Mouse (Mus musculus): ENCODE results near the gene Naip5.
"Not testable (repeated sequence)": the region's sequence is repeated elsewhere in the genome, so short reads cannot be mapped to it uniquely, and the experiment has no call there.

The Naip5 gene

DNA sequence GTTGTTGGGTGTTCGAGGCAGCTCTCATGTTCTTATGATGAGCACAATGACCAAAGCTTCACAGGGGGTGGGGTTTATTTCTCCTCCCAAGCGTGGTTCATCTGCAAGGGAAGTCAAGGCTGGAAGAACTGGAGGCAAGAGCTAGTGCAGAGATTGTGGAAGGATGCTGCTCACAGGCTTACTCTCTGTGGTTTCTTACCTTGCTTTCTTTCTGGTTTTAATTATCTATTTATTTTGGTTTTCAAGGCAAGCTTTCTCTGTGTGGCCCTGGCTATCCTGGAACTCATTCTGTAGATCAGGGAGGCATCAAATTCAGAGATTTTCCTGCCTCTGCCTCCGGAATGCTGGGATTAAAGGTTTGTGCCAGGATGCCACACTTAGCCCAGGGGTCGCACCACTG is at the start of gene Naip5:
Gene Naip5, minus strand, starts transcription at position 101 of the 400 bp plus-strand sequence.
- DNase-seq (ENCODE audit: low spot score), result not testable (repeated sequence)

DNA sequence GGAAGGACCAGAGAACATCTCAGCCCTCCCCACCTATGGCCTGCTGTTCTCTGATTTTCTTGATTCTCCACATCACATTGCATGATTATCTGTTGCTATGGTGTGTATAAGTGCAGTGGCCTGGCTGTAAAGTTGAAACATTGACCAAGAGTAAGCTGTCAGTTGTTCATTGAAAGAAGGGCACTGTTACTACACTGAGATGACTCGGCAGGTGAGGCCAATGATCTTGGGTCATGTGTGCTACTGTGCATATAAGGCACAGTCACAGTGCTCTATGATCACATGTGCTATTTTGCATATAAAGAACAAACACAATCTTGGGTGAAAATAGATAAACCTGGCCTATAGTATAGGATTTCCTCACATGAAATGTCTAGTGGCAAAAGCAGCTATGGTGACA is 38.5 kb upstream of the Naip5 start:
- DNase-seq (ENCODE audit: low spot score), result no peak

DNA sequence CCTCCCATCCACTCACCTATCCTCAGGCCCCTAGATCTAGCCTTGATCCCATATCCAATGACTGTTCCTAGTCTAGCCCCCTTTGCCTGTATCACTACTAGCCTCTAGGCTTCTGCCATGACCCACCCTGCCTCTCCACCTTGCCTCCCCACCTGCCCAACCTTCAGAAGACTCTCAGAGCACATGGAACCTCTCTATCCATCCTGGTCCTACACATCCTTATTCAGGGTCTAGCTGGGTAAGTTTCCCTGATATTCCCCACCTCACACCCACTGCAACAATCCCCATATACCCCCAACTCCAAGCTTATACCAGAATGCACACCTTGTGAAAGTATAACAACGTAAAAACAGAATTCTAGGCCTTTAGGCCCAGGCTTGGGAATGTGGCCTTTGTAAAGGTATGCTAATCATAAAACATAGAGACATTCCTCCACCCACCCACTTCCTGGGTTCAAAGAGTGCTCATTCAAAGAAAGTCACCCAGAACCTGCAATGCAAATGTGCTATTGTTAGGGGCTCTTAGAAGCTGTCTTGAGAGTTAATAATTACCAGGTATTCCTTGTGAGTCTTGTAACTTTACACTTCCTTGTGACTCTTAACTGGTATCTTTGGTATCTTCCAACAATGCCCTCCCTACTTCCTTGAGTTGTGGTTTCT is 25.5 kb upstream of the Naip5 start:
- not testable (repeated sequence) for DNase-seq (ENCODE audit: low spot score)

DNA sequence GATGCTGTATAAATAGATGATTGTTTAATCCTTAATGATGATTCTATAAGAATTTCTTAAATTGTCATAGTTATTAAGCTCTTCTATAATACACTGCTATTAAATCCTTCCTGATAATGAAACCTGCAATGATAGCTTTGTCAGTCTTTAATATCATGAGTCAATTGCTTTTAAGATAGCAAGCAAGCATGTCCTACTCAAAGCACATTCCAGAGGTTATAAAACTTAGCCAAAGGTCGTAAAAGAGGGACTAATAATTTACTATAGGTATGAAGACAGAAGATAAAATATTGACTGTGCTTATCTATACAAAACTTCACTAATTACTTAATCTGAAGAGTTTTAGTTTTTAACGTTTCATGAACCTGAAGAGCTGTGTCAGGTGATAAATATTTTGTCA is 10.9 kb upstream of the Naip5 start:
- DNase-seq (ENCODE audit: low spot score), result not testable (repeated sequence)

DNA sequence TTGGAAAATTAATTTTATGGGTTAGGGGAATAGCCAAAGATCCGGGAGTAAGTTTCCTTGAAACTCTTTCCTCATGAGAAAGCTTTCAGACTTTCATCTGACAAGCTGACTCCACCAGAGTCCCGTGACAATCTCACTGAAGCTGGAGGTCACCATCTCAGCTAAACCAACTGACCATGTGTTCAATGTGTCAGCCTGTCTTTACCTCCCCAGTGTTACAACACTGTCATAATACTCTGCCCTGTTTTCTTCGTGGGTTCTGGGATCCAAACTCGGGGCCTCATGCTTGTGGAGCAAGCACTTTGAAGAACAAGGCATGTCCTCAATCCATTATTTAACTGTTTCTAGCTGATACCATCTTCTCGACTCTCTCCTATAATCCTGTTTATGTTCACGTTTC is 9.8 kb upstream of the Naip5 start:
- not testable (repeated sequence) for DNase-seq (ENCODE audit: low spot score)

DNA sequence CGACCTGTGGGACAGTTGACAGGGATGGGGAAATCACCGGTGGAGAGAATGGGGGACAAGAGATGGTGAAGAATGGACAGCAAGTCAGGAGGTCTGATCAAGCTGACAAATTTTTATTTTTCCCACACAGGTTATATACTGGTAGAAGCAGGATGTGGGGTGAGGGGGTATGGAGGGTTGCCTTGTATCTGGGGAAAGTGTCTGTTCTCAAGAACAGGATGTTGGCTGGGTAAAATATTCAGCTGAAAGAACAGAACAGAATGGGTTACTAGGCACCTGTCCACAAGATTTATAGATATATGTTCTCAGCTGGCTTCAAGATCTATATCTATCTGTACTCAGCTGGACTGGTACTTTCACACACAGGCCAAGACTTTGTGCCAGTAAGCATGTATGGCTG is 5.8 kb upstream of the Naip5 start:
- DNase-seq (ENCODE audit: low spot score), result not testable (repeated sequence)

DNA sequence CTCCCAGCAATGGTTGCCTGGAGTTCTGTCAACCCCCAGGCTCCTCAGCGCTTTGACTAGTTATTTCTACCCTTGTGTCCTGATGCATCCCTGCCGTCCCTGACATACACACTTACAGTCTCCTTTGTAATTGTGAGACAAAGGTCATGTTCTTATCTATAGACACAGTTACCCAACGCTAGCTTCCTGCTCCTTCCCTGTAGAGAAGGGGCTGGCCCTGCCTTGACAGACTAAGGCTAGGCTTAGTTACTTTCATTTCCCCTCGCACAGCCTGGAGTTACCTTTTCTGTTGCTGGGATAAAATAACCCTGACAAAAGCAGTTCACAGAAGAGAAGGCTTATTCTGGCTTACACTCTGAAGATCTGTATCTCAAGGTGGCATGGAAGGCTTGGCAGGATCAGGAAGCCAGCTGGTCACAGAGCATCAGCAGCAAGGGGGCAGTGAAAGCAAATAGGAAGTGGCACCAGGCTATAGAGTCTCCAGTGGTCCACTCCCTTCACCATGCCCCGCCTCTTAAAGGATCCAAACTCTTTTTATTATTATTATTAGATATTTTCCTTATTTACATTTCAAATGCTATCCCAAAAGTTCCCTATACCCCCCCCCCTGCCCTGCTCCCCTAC is 885 bp upstream of the Naip5 start:
- DNase-seq (ENCODE audit: low spot score), result not testable (repeated sequence)

DNA sequence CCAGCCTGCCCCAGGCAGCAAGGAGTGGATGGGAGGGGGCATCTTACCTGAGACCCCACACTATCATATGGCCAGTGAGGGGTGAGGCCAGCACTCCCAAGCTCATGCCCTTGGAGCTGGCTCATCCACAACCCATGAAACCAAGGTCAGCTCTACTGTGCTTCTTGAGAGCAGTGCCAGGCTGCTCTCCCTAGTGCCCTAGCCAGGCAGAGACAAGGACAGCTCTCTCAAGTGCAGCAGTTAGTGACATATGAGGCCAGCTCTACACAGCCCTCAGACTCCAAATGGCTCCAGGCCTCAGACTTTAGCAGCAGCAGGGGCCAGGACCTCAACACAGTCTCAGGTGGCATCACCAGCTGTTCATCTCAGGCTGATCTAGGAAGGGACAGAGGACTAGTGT is 2.4 kb downstream of the Naip5 start:
- no peak for DNase-seq (ENCODE audit: low spot score)

DNA sequence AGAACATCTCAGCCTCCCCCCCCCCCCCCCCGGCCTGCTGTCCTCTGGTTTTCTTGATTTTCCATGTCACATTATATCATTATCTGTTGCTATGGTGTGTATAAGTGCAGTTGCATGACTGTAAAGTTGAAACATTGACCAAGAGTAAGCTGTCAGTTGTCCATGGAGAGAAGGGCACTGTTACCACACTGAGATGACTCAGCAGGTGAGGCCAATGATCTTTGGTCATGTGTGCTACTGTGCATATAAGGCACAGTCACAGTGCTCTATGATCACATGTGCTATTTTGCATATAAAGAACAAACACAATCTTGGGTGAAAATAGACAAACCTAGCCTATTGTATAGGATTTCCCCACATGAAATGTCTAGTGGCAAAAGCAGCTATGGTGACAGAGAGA is 32.4 kb downstream of the Naip5 start:
- DNase-seq (ENCODE audit: low spot score), result not testable (repeated sequence)

DNA sequence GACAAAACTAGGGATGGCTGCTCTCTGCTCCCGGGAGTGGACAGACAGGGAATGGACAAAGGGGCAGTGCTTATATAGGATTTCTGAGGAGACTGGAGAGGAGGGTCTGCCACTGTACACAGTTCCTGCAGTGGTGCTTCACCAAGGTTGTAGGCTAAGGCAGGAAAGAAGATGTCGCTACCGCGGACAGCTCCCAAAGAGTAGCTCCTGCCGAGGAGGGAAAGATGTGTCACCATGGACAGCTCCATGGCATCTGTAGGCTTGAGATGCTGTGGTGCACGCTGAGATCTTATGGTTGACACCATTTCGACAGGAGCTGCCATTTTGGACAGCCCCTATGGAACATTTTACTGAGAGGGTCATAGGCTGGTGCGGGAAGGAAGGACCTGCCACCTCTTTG is 35.6 kb downstream of the Naip5 start:
- DNase-seq (ENCODE audit: low spot score), result no peak

DNA sequence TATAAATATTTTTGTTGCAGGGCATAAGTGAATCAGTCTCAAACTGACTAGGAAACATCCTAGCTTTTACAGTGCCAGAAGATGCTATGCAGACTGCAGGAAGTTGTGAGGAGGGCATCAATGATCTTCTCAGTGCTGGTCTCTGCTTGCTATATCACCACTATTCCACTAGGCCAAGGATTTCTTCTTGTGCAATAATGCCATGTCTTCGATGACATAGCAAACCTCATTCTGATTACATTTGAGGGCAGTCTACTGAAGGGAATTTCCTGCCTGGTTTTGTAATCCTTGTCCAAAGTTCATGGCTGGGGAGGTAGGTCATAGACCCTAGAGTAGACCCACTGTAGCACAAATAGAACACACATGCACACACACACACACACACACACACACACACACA is 42.8 kb downstream of the Naip5 start:
- no peak for DNase-seq (ENCODE audit: low spot score)

DNA sequence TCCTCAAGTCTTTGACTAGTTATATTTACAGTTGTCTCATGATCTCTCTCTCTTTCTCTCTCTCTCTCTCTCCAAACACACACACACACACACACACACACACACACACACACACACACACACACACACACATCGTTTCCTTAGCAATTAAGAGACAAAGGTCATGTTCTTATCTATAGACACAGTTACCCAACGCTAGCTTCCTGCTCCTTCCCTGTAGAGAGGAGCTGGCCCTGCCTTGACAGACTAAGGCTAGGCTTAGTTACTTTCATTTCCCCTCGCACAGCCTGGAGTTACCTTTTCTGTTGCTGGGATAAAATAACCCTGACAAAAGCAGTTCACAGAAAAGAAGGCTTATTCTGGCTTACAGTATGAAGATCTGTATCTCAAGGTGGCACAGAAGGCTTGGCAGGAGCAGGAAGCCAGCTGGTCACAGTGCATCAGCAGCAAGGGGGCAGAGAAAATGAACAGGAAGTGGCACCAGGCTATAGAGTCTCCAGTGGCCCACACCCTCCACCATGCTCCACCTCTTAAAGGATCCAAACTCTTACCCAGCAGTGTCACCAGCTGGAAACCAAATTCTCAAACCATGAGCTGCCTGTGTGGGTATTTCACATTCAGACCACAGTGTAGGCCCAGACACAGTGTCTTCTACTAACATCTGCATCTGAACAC is 44.3 kb downstream of the Naip5 start, which contains the start of gene Naip2:
Gene Naip2, minus strand, starts transcription at position 434 of the 675 bp plus-strand sequence.
- not testable (repeated sequence) for DNase-seq (ENCODE audit: low spot score)

DNA sequence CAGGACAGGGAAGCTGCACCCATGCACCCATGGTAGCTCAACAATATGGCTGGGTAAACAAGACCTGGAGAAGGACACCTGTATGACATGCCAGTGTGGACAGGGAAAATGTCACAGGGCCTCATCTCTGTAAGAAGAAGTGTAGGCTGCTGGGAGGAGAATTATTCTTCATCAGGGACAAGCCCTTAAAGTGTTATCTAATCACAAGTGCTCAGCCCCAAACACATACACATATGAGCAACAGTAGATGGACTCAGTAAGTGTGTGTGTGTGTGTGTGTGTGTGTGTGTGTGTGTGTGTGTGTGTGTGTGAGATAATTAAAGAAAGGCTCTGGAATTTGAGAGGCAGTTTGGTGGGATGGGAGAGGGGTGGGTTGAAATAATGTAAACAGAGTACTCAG is 45.3 kb downstream of the Naip5 start:
- DNase-seq (ENCODE audit: low spot score), result no peak

DNA sequence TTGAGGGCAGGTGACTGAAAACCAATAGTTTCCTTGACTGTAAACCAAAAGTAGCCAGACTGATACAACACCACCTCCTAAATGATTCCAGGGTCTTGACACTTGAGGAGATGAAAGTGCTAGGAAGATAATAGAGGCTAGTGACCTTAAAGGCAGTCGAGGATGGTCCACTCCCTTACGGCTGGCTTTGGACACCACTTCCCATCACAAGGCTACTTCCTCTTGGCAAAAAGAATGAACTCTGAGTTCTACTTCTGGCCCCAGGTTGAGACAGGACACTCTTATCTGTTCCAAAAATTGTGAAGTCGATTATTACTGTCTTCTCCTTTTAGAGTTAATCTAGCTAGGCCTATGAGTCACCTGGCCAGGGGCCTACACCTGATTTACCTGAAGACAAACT is 50.7 kb downstream of the Naip5 start:
- no peak for DNase-seq (ENCODE audit: low spot score)

DNA sequence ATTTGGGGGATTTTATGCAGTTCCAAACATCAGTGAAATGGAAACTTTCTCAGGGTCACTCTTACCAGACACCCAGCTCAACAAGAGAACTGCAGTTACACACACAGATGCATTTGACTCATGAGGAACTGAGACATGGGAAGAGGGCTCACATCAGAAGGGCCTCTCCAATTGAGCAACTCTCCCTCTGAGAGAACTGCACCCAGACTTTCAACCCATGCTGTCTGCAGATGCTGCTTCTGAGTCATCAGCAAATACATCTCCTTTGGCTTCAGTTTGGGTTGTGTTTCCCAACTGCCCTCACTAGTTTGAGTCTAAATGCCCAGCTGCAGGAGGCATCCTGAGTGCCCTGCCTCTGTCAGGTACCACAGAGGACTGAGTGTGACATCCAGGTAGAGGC is 63.0 kb downstream of the Naip5 start:
- not testable (repeated sequence) for DNase-seq (ENCODE audit: low spot score)

DNA sequence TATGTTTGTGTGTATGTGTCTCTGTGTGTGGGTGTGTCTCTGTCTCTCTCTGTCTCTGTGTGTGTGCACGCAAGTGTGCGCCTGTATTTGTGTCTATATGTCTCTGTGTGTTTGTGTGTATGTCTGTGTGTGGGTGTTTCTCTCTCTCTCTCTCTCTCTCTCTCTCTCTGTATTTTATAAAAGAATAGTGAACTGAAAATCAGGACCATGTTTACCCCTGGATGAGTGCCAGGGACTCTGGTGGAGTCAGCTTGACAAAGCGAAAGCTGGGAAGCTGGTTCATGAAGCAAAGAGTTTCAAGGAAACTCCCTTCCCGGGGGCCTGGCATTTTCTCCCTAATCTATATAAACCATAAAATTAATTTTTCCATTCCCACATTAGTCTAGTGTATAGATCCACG is 71.8 kb downstream of the Naip5 start:
- not testable (repeated sequence) for DNase-seq (ENCODE audit: low spot score)

DNA sequence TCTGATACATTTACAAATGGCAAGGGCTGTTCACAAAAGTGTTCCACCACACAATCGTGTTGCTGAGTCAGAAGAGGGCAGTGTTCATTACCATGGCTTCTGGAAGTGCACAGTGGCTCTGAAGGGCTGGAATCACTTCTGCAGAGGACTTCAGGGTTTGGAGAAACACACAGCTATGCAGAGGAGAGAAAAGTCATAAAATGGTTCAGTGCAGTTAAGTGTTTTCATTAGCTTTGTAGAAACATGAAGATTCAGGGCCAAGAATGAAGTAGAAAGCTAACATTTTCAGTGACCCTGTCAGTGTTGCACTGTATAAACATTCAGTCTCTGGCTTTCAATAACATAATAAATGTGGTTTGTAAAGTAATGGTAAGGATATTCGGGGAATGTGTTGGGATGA is 79.7 kb downstream of the Naip5 start:
- DNase-seq (ENCODE audit: low spot score), result not testable (repeated sequence)

DNA sequence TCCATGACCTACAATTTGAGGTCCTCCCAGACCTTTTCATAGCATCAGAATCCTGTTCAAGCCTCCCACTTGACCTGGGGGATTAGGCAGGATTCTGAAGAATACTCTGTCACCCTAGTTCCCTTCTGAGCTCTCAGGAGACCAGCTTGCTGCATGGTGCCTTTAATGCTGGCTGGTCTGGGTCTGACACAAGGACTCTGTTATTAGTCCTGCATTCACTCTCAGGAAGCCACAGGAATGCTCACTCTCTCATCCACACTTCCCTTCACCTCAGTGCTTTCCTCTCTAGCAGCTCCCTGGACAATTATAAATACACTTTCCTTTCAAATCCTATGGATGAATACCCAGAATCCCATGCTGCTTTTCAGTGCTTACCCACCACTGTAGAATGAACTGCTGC is 83.7 kb downstream of the Naip5 start:
- not testable (repeated sequence) for DNase-seq (ENCODE audit: low spot score)
